Mouse (Mus musculus) fibroblast of lung, adult 2 months (primary cell): ENCODE measurements at regions not wholly inside any gene's neighbourhood (a gene's known extent, or its start where the extent isn't known, plus 50 kb on each side); places are given as distances from the start of the nearest gene placed in this dataset.

Experiments
- DNase-seq: peaks from one replicate; pipeline ENCODE4 v3.0.0-alpha.2; 2011; ENCODE audit warnings: low read depth

- no peak for DNase-seq
Observed at GRCm38 (mm10) chr3:66518289-66518688, 221.7 kb upstream of the Veph1 start.

- no peak for DNase-seq
Observed at GRCm38 (mm10) chr3:66515773-66516406, 219.3 kb upstream of the Veph1 start.

GRCm38 (mm10) chr3:66514587-66514986 is 217.9 kb upstream of the Veph1 start:
- no peak for DNase-seq

GRCm38 (mm10) chr3:66512408-66512807 is 215.8 kb upstream of the Veph1 start:
- no peak for DNase-seq

- no peak for DNase-seq
Observed at GRCm38 (mm10) chr3:66510455-66510854, 213.8 kb upstream of the Veph1 start.

GRCm38 (mm10) chr3:66506125-66506524 is 209.5 kb upstream of the Veph1 start:
- no peak for DNase-seq

- no peak for DNase-seq
Observed at GRCm38 (mm10) chr3:66505476-66506076, 208.9 kb upstream of the Veph1 start.

- DNase-seq: no peak
Observed at GRCm38 (mm10) chr3:66504717-66505116, 208.1 kb upstream of the Veph1 start.

- DNase-seq: no peak
Observed at GRCm38 (mm10) chr3:66503615-66504014, 207.0 kb upstream of the Veph1 start.

- DNase-seq: no peak
Observed at GRCm38 (mm10) chr3:66501865-66502264, 205.2 kb upstream of the Veph1 start.

- DNase-seq: no peak
Observed at GRCm38 (mm10) chr3:66494442-66495113, 197.9 kb upstream of the Veph1 start.

- DNase-seq: no peak
Observed at GRCm38 (mm10) chr3:66490696-66491357, 194.2 kb upstream of the Veph1 start.

GRCm38 (mm10) chr3:66488724-66489123 is 192.1 kb upstream of the Veph1 start:
- no peak for DNase-seq

GRCm38 (mm10) chr3:66486658-66487057 is 190.0 kb upstream of the Veph1 start:
- DNase-seq: no peak

- no peak for DNase-seq
Observed at GRCm38 (mm10) chr3:66486184-66486583, 189.5 kb upstream of the Veph1 start.

GRCm38 (mm10) chr3:66480718-66481117 is 184.1 kb upstream of the Veph1 start:
- DNase-seq: no peak

- peak; percentile 28 for DNase-seq
Observed at GRCm38 (mm10) chr3:66479266-66479665, 182.6 kb upstream of the Veph1 start.

GRCm38 (mm10) chr3:66466321-66466720 is 169.7 kb upstream of the Veph1 start:
- DNase-seq: no peak

- no peak for DNase-seq
Observed at GRCm38 (mm10) chr3:66465371-66465770, 168.7 kb upstream of the Veph1 start.

- DNase-seq: no peak
Observed at GRCm38 (mm10) chr3:66462341-66462740, 165.7 kb upstream of the Veph1 start.

GRCm38 (mm10) chr3:66446274-66447159 is 149.9 kb upstream of the Veph1 start:
- DNase-seq: no peak

- DNase-seq: no peak
Observed at GRCm38 (mm10) chr3:66433216-66433615, 136.6 kb upstream of the Veph1 start.
